Mouse (Mus musculus) left cerebral cortex, postnatal 25 days (tissue): Measurements from ENCODE around the gene Hspb7. TPM values are rescaled to one million over a fixed set of nuclear protein-coding genes. Genes with fewer than 3 reads are reported as not detected.

Source experiments
- DNase-seq, 2 experiments: peaks; one replicate each; pipeline ENCODE4 v3.0.0; 2022; ENCODE audit warnings: low spot score in 2 of 2, mixed read lengths in 1 of 2
- intact Hi-C: fragments of 180-260 bp; cut with DNase I; formaldehyde crosslinking; loops from one replicate; pipeline ENCODE4 v1.15.1; 2025
- total RNA-seq, 2 experiments: library from RNA; stranded (reverse); gene quantifications; 2 replicates each; pipeline ENCODE4 v1.2.3; 2021

The Hspb7 gene
- total RNA-seq, 2 experiments from 2014 or later, result 0.39 to 0.66 TPM

DNA sequence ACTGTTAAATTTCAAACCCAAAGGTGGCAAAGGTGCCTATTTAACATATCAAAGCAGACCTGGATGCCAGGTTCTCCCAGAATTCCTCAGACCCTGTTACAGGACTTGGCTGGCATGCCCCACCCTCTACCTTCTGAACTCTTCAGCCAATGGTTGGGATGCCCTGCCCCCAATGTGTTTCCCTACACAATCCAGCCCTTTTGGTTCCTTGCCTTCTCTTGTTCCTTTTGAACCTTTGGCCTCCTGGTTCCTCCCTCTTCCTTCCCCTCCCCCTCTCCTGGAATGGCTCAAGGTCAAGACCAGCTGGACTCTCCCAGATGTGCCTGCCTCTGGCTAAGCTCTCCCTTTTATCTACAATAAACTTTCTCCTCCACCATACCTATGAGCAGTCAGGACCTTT is 20.3 kb downstream of the Hspb7 start:
- intact Hi-C loops, result no loop called here

DNA sequence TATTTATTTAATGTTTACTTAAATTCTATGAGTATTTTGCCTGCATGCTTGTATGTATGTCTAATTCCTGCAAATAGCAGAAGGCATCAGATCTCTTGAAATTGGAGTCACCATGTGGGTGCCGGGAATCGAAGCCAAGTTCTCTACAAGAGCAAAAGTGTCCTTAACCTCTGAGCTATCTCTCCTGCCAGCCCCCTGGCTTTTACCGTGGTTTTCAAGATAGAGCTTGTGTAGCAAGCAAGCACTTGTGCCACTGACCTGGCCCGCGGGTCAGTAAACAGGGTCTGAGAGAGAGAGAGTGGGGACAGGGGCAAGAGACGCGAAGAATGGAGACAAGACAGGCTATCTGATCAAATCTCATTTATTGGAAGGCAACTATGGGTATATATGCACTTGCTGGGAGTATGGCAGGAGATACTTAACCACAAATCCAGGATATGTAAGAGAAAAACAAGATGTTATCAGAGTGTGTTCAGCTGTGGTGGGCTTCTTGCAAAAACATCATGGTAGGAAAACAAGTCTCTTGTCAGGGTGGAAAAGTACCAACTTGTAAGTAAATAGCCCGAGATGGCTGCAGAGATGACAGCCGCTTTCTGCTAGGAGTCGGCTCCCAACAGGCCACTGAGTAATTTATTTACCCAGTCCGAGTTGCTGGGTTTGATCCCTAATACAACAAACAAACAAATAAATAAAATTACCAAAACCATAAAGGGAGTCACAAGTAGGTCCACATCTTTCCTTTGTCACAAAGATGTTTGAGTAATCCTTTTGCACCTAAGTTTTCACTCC is 23.3 kb downstream of the Hspb7 start:
- intact Hi-C loops, result loop anchor here (2.0 kb wide), 1 partner anchor 93 kb away; no protein-coding TSS in a partner anchor

More for the DNA sequence above, 20.3 kb downstream of the Hspb7 start:
- no peak for DNase-seq

GRCm38 (mm10) chr4:141444451-141445327 is 24.1 kb downstream of the Hspb7 start, which contains the start of gene Zbtb17:
Gene Zbtb17, plus strand, starts transcription at chr4:141444654.
- intact Hi-C loops, result loop anchor here (2.0 kb wide), 1 partner anchor 92 kb away; no protein-coding TSS in a partner anchor
- peak; percentile 89 to 90 for DNase-seq

More for the DNA sequence above, 23.3 kb downstream of the Hspb7 start:
- no peak for DNase-seq

DNA sequence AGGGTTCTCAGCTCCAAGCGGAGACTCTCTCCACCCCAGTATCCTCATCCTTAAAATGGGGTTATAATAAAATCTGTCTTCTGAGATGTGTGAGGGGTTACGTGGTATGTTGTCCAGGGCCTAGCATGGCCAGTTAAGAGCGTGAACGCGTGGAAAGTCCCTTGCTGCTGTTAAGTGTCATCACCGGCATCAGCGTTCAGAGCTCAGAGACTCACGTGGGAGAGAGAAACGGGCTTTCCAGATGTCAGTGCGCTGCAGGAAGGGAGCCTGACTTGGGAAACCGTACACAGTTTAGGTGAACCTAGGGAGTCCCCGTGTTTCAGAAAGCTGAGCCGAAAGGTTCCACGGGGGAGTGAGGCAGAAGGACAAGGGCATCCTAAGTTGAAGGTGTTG is 24.7 kb downstream of the Hspb7 start:
- intact Hi-C loops, result loop anchor here (2.0 kb wide), 1 partner anchor 91 kb away; no protein-coding TSS in a partner anchor
- no peak for DNase-seq

DNA sequence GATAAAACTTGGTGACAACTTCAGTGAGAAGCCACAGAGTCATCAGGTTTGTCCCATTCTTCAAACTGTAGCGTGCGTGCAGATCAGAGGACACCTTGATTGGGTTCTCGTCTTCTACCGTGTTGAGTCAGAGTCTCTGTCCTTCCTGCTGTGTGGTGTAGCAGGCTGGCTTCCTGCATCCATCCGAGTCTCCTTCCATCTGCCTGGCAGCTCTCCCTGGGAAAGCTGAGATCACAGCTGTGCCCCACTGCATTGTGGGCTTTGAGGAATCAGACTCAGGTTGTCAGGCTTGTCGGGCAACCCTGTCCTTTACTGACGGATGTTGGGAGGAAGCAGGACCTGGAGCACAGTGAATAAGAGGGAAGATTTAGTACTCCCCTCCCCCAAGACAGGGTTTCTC is 25.6 kb downstream of the Hspb7 start:
- intact Hi-C loops, result no loop called here
- DNase-seq, result peak in 1 of 2 experiments; percentile 69

- intact Hi-C loops, result no loop called here
- no peak for DNase-seq
Measured at GRCm38 (mm10) chr4:141451251-141451650, 30.7 kb downstream of the Hspb7 start.

- intact Hi-C loops, result no loop called here
Measured at GRCm38 (mm10) chr4:141451916-141452450, 31.4 kb downstream of the Hspb7 start.

DNA sequence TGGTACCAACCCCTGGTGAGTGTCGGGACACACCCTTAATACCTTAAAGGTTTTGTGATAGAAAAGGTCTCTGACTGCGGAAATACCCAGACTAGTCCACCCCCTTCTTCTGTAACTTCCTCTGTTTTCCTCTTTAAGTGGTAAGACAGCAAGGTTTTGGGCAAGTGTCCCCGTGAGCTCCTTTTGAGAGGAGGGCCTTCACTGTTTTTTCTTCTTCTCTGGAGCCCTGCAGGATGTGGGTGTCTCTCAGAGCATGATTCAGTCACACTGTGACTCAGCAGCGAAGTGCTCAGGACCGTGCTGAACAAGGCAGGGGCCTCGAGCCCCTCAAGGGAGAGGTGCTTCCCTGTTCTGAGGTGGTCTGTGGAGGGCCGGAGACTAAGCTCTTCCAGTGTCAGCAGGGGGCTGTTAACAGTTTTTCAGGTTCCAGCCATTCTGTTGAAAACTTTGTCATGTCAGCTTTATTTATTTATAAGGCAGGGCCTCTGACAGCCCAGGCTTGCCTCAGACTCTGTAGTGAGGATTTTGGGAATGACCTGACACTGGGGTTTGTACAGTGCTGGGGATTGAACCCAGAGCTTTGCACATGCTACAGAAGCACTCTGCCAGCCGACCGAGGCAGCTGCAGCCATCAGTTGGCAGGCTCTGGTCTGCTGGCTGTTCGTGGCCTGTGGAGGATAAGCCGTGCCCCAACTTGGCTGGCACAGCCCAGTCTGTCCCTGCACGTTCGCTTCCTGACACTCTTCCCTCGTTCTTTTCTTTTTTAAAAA is 34.2 kb downstream of the Hspb7 start:
- intact Hi-C loops, result no loop called here
- DNase-seq, result peak in 1 of 2 experiments; percentile 83

More at GRCm38 (mm10) chr4:141451916-141452450, 31.4 kb downstream of the Hspb7 start:
- DNase-seq, result no peak

GRCm38 (mm10) chr4:141455526-141455925 is 34.9 kb downstream of the Hspb7 start:
- intact Hi-C loops, result no loop called here
- peak in 1 of 2 experiments; percentile 50 for DNase-seq

GRCm38 (mm10) chr4:141456193-141456938 is 35.8 kb downstream of the Hspb7 start:
- intact Hi-C loops, result no loop called here
- no peak for DNase-seq

DNA sequence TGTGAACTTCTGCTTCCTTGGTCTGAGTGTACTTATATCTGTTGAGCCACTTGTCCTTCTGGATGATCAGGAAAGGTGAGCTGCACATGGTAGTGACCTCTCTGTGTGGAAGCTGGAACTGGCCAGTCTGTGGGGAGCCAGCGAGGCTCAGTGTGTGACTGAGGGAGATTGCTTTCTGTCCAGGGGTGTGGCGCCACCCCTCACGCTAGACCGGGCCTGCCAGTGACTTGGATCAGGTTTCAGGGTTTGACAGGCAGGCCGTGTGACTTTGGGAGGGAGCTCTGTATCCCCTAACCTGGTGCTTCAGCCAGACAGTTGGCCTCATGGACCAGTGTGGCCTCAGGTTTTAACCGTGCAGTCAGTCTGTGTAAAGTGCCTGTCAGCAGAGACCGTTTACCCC is 37.7 kb downstream of the Hspb7 start:
- no peak for DNase-seq
- intact Hi-C loops, result no loop called here

DNA sequence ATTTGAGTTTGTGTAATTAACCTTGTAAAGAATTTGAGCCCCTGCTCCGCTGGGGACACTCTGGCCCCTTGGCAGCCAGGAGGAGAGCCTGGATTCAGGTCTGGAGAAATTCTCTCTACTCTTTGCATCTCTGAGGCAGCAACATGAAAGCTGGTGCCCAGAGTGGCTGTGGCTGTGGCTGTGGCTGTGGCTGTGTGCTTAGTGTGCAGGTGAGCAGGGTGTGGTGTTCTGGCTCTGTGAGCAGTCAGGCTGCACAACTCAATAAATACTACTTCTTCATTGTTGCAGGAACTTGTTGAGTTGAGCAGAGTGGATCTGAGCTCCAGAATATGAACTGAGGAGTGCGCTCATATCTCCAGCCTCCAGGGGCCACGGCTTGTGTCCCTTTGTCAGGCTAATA is 38.3 kb downstream of the Hspb7 start:
- no peak for DNase-seq
- intact Hi-C loops, result no loop called here

DNA sequence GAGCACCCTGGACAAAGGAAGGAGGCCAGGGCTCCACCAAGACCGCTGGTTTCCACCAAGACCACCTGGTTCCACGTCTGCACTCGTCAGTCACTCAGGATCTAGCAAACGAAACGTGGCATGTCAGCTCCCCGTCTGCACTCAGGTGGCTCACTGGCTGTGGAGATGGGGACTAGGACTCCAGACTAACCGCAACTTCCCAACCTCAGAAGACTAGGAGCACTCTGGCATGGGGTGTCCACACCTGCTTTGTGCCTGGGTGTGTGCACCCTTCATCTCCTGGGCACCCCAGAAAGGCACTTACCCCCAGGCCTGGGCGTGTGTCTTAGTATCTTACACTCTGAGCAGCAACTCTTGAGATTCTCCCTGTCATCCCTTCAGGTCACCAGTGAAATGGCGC is 39.2 kb downstream of the Hspb7 start:
- DNase-seq, result no peak
- intact Hi-C loops, result no loop called here

- no peak for DNase-seq
- intact Hi-C loops, result no loop called here
Measured at GRCm38 (mm10) chr4:141460481-141460880, 39.9 kb downstream of the Hspb7 start.

- DNase-seq, result no peak
- intact Hi-C loops, result no loop called here
Measured at GRCm38 (mm10) chr4:141461088-141461487, 40.5 kb downstream of the Hspb7 start.

- no peak for DNase-seq
- intact Hi-C loops, result no loop called here
Measured at GRCm38 (mm10) chr4:141461576-141461975, 41.0 kb downstream of the Hspb7 start.

GRCm38 (mm10) chr4:141463472-141463871 is 42.9 kb downstream of the Hspb7 start:
- no peak for DNase-seq
- intact Hi-C loops, result no loop called here

GRCm38 (mm10) chr4:141464722-141465121 is 44.1 kb downstream of the Hspb7 start:
- no peak for DNase-seq
- intact Hi-C loops, result no loop called here
